28 mouse cellular contexts compared by ENCODE assay signal in the genomic region with DNA sequence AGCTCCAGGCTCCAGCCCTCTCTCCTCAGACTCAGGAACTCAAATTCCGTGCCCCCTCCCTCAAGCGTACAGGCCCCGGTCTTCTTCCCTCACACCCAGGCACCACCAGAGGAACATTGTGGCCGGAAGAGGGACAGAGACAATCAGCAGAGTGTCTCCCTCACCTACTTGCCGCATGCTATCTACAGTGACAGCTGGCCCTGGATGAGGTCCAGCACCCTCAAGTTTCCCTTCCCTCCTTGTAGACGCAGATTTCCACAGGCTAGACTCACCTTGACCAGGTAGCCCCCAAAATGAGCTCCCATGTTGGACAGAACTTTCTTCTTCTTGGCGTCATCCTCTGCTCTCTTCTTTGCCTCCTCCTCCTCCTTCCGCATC. TPM values are rescaled to one million over a fixed set of nuclear protein-coding genes. Genes with fewer than 3 reads are reported as not detected.
DNase-seq lines count a peak whose midpoint lies in the region; ATAC-seq and TF ChIP-seq lines count a peak whose summit lies in the region.
"Had no signal": no experiment of that assay in that cellular context is flagged by ENCODE, and none has a peak within 500 bp of the region (broad histone marks: within the 10 kb centered on the region; RNA-seq: fewer than 3 reads in every experiment).

No protein-coding gene starts in this region.

- H3K36me3 ChIP-seq in heart, embryonic 12.5 days: peaks cover 22% of the 10 kb centered on the region
- H3K36me3 ChIP-seq in megakaryocyte, embryonic 14.5 days (replicated peaks; ENCODE audit: low read length): peaks cover 2% of the 10 kb centered on the region
- H3K36me3 ChIP-seq in midbrain, embryonic 15.5 days (replicated peaks): no peaks in the 10 kb centered on the region
- H3K36me3 ChIP-seq: kidney, embryonic 15.5 days; limb, embryonic 10.5 days; limb, embryonic 15.5 days; midbrain, embryonic 10.5 days; neural tube, embryonic 13.5 days had no signal

- WGBS in heart, embryonic 12.5 days: 69% methylated on average over 8 of the region's 8 CpGs
- 43% methylated on average over 8 of the region's 8 CpGs for WGBS in bone marrow, adult 2 months
- WGBS in midbrain, embryonic 15.5 days: 92% methylated on average over 8 of the region's 8 CpGs

- no peak for TF ChIP-seq CTCF in bone marrow, adult 2 months (IDR thresholded peaks at IDR 0.05; ENCODE audit: control insufficient read depth, insufficient read depth, low read length)

- no peaks in the 10 kb centered on the region for H3K9me3 ChIP-seq in heart, embryonic 12.5 days (replicated peaks)
- H3K9me3 ChIP-seq in megakaryocyte, embryonic 14.5 days: no peaks in the 10 kb centered on the region
- no peaks in the 10 kb centered on the region for H3K9me3 ChIP-seq in midbrain, embryonic 15.5 days
- H3K9me3 ChIP-seq: kidney, embryonic 15.5 days; limb, embryonic 10.5 days; limb, embryonic 15.5 days; midbrain, embryonic 10.5 days; neural tube, embryonic 13.5 days had no signal

- H3K4me1 ChIP-seq in heart, embryonic 12.5 days (replicated peaks): peaks cover 58% of the 10 kb centered on the region
- peaks cover 80% of the 10 kb centered on the region for H3K4me1 ChIP-seq in megakaryocyte, embryonic 14.5 days
- peaks cover 11% of the 10 kb centered on the region for H3K4me1 ChIP-seq in bone marrow, adult 2 months (ENCODE audit: control insufficient read depth, insufficient read depth, low read length)
- no peaks in the 10 kb centered on the region for H3K4me1 ChIP-seq in midbrain, embryonic 15.5 days
- H3K4me1 ChIP-seq: neural tube, embryonic 13.5 days had no signal

- 0 out of 2 replicates have a peak overlapping the region, but pooled peaks have one; percentile 17 for H3K9ac ChIP-seq in heart, embryonic 12.5 days
- no peak overlapping the region for H3K9ac ChIP-seq in midbrain, embryonic 15.5 days
- H3K9ac ChIP-seq: kidney, embryonic 15.5 days; limb, embryonic 15.5 days; neural tube, embryonic 13.5 days had no signal

- peak overlapping the region; percentile 61 for H3K4me2 ChIP-seq in heart, embryonic 12.5 days
- no peak overlapping the region for H3K4me2 ChIP-seq in midbrain, embryonic 15.5 days
- H3K4me2 ChIP-seq: neural tube, embryonic 13.5 days had no signal

- H3K27ac ChIP-seq in heart, embryonic 12.5 days (ENCODE audit: poor library complexity, severe bottlenecking): no peak overlapping the region
- peak overlapping the region; percentile 14; the same call in 1 of the 2 replicates for H3K27ac ChIP-seq in bone marrow, adult 2 months (ENCODE audit: control insufficient read depth, insufficient read depth, low read depth, low read length, poor library complexity)
- H3K27ac ChIP-seq in midbrain, embryonic 15.5 days: no peak overlapping the region
- H3K27ac ChIP-seq: kidney, embryonic 15.5 days; limb, embryonic 10.5 days; limb, embryonic 15.5 days; midbrain, embryonic 10.5 days; neural tube, embryonic 13.5 days had no signal

- no peak for DNase-seq in heart, postnatal 4 days
- no peak for DNase-seq in c-Kit-positive CD71-positive TER-119-positive erythroid progenitor cells, embryonic 14.5 days (ENCODE audit: low spot score)
- DNase-seq: adrenal gland, postnatal 25 days; cerebellum, adult 2 months; cerebellum, postnatal 25 days; gastrocnemius, postnatal 14 days; heart, adult 11 months; heart, postnatal 10 days; kidney, adult 18-20 months; kidney, postnatal 25 days; layer of hippocampus, postnatal 36 days; lung, postnatal 36 days; retina, postnatal 1 day; right cerebral cortex, postnatal 14 days had no signal

- no peak overlapping the region for H3K4me3 ChIP-seq in heart, embryonic 12.5 days
- H3K4me3 ChIP-seq in megakaryocyte, embryonic 14.5 days (replicated peaks): peak overlapping the region; percentile 73
- H3K4me3 ChIP-seq in bone marrow, adult 2 months (replicated peaks; ENCODE audit: control insufficient read depth, low read depth, low read length): peak overlapping the region; percentile 22
- no peak overlapping the region for H3K4me3 ChIP-seq in midbrain, embryonic 15.5 days
- H3K4me3 ChIP-seq: limb, embryonic 10.5 days; midbrain, embryonic 10.5 days; neural tube, embryonic 13.5 days had no signal

- no peaks in the 10 kb centered on the region for H3K27me3 ChIP-seq in heart, embryonic 12.5 days (replicated peaks)
- H3K27me3 ChIP-seq in megakaryocyte, embryonic 14.5 days (replicated peaks): no peaks in the 10 kb centered on the region
- H3K27me3 ChIP-seq in midbrain, embryonic 15.5 days (replicated peaks): no peaks in the 10 kb centered on the region
- H3K27me3 ChIP-seq: kidney, embryonic 15.5 days; limb, embryonic 15.5 days; neural tube, embryonic 13.5 days had no signal

- no peak for TF ChIP-seq POLR2A in bone marrow, adult 2 months (IDR thresholded peaks at IDR 0.05; ENCODE audit: borderline replicate concordance, control insufficient read depth, low read depth, low read length)

- no peak for ATAC-seq in heart, embryonic 12.5 days (ENCODE audit: insufficient number of reproducible peaks, low FRiP score)
- no peak for ATAC-seq in megakaryocyte, adult 5-6 weeks (ENCODE audit: poor library complexity, severe bottlenecking)
- peak; percentile 33; the same call in 1 of the 2 replicates for ATAC-seq in megakaryocyte-erythroid progenitor cell, adult 5-6 weeks (replicated peaks; ENCODE audit: low FRiP score, low TSS enrichment, poor library complexity, severe bottlenecking)
- ATAC-seq in midbrain, embryonic 15.5 days (replicated peaks): no peak
- ATAC-seq: forebrain, embryonic 14.5 days; hindbrain, embryonic 16.5 days; midbrain, embryonic 16.5 days had no signal

RNA-seq across cellular contexts. Expression of a gene that starts 7.2 kb away (rescaled TPM):
- polyA plus RNA-seq in heart, embryonic 12.5 days (2016; fragmentation: Nextera tagmentation; extraction: Ambion mirVana): 50.2 and 53.9 TPM in 2 replicates
- 10 to 100 TPM; 89.8 to 92.3 TPM for total RNA-seq in heart, postnatal 4 days (2021)
- polyA plus RNA-seq in megakaryocyte, embryonic 14.5 days (2012; ENCODE audit: insufficient read depth, low replicate concordance): 267 and 1,249 TPM in 2 replicates
- 106 and 134 TPM in 2 replicates for total RNA-seq in megakaryocyte, adult 5-6 weeks (2015)
- 146 and 169 TPM in 2 replicates for total RNA-seq in megakaryocyte, adult 5-6 weeks (2017)
- 163 and 340 TPM in 2 replicates for polyA plus RNA-seq in bone marrow, adult 2 months (2011; ENCODE audit: insufficient read depth, insufficient read length, low replicate concordance, missing spikeins)
- total RNA-seq in megakaryocyte-erythroid progenitor cell, adult 5-6 weeks (2014; fragmentation: Nextera tagmentation): 118 and 125 TPM in 2 replicates
- 85.0 and 96.2 TPM in 2 replicates for total RNA-seq in megakaryocyte-erythroid progenitor cell, adult 5-6 weeks (2017)
- polyA plus RNA-seq in midbrain, embryonic 15.5 days (2015; fragmentation: Nextera tagmentation; extraction: Ambion mirVana): 50.3 and 51.3 TPM in 2 replicates

RNA-seq across cellular contexts. Expression of a gene that starts 7.5 kb away (rescaled TPM):
- polyA plus RNA-seq in heart, embryonic 12.5 days (2016; fragmentation: Nextera tagmentation; extraction: Ambion mirVana): 543 and 550 TPM in 2 replicates
- 10 to 100 TPM; 48.7 to 59.0 TPM for total RNA-seq in heart, postnatal 4 days (2021)
- polyA plus RNA-seq in megakaryocyte, embryonic 14.5 days (2012; ENCODE audit: insufficient read depth, low replicate concordance): 38.2 TPM in 1 of 2 replicates, not detected in the other
- total RNA-seq in megakaryocyte, adult 5-6 weeks (2015): 2.6 and 5.8 TPM in 2 replicates
- 8.6 and 13.4 TPM in 2 replicates for total RNA-seq in megakaryocyte, adult 5-6 weeks (2017)
- polyA plus RNA-seq in bone marrow, adult 2 months (2011; ENCODE audit: insufficient read depth, insufficient read length, low replicate concordance, missing spikeins): 7.4 and 30.5 TPM in 2 replicates
- total RNA-seq in megakaryocyte-erythroid progenitor cell, adult 5-6 weeks (2014; fragmentation: Nextera tagmentation): 1.4 TPM in 1 of 2 replicates, not detected in the other
- 0.95 and 3.0 TPM in 2 replicates for total RNA-seq in megakaryocyte-erythroid progenitor cell, adult 5-6 weeks (2017)
- 4.1 and 4.3 TPM in 2 replicates for polyA plus RNA-seq in midbrain, embryonic 15.5 days (2015; fragmentation: Nextera tagmentation; extraction: Ambion mirVana)

RNA-seq across cellular contexts. Expression of a gene that starts 15.3 kb away (rescaled TPM):
- 1,739 and 1,749 TPM in 2 replicates for polyA plus RNA-seq in heart, embryonic 12.5 days (2016; fragmentation: Nextera tagmentation; extraction: Ambion mirVana)
- 1,000 to 10,000 TPM; 4,693 to 5,168 TPM for total RNA-seq in heart, postnatal 4 days (2021)
- 3.9 TPM in 1 of 2 replicates, not detected in the other for polyA plus RNA-seq in megakaryocyte, embryonic 14.5 days (2012; ENCODE audit: insufficient read depth, low replicate concordance)
- 5.1 and 8.8 TPM in 2 replicates for total RNA-seq in megakaryocyte, adult 5-6 weeks (2015)
- total RNA-seq in megakaryocyte, adult 5-6 weeks (2017): 1.7 TPM in 1 of 2 replicates, not detected in the other
- polyA plus RNA-seq in bone marrow, adult 2 months (2011; ENCODE audit: insufficient read depth, insufficient read length, low replicate concordance, missing spikeins): 4.9 and 25.9 TPM in 2 replicates
- 2.1 and 10.2 TPM in 2 replicates for total RNA-seq in megakaryocyte-erythroid progenitor cell, adult 5-6 weeks (2014; fragmentation: Nextera tagmentation)
- 2.4 TPM in 1 of 2 replicates, not detected in the other for total RNA-seq in megakaryocyte-erythroid progenitor cell, adult 5-6 weeks (2017)
- polyA plus RNA-seq in midbrain, embryonic 15.5 days (2015; fragmentation: Nextera tagmentation; extraction: Ambion mirVana): 1.4 and 3.5 TPM in 2 replicates

RNA-seq across cellular contexts. Expression of a gene that starts 23.5 kb away (rescaled TPM):
- 0.54 and 0.83 TPM in 2 replicates for polyA plus RNA-seq in heart, embryonic 12.5 days (2016; fragmentation: Nextera tagmentation; extraction: Ambion mirVana)
- under 1 TPM; 0.41 to 0.57 TPM for total RNA-seq in heart, postnatal 4 days (2021)
- 1.3 and 5.0 TPM in 2 replicates for polyA plus RNA-seq in megakaryocyte, embryonic 14.5 days (2012; ENCODE audit: insufficient read depth, low replicate concordance)
- total RNA-seq in megakaryocyte, adult 5-6 weeks (2015): 1.3 TPM in 2 replicates
- 1.0 TPM in 2 replicates for total RNA-seq in megakaryocyte, adult 5-6 weeks (2017)
- 1.2 and 2.2 TPM in 2 replicates for polyA plus RNA-seq in bone marrow, adult 2 months (2011; ENCODE audit: insufficient read depth, insufficient read length, low replicate concordance, missing spikeins)
- total RNA-seq in megakaryocyte-erythroid progenitor cell, adult 5-6 weeks (2014; fragmentation: Nextera tagmentation): 1.6 and 2.8 TPM in 2 replicates
- 0.23 TPM in 1 of 2 replicates, not detected in the other for total RNA-seq in megakaryocyte-erythroid progenitor cell, adult 5-6 weeks (2017)
- 2.3 and 2.8 TPM in 2 replicates for polyA plus RNA-seq in midbrain, embryonic 15.5 days (2015; fragmentation: Nextera tagmentation; extraction: Ambion mirVana)

RNA-seq across cellular contexts. Expression of a gene that starts 38.6 kb away (rescaled TPM):
- 1.4 and 1.6 TPM in 2 replicates for polyA plus RNA-seq in heart, embryonic 12.5 days (2016; fragmentation: Nextera tagmentation; extraction: Ambion mirVana)
- total RNA-seq in heart, postnatal 4 days (2021): 1 to 10 TPM; 1.1 to 1.5 TPM
- polyA plus RNA-seq in megakaryocyte, embryonic 14.5 days (2012; ENCODE audit: insufficient read depth, low replicate concordance): 2.6 TPM in 1 of 2 replicates, not detected in the other
- not detected in 2 replicates for total RNA-seq in megakaryocyte, adult 5-6 weeks (2015)
- total RNA-seq in megakaryocyte, adult 5-6 weeks (2017): not detected in 2 replicates
- polyA plus RNA-seq in bone marrow, adult 2 months (2011; ENCODE audit: insufficient read depth, insufficient read length, low replicate concordance, missing spikeins): 0.74 TPM in 1 of 2 replicates, not detected in the other
- total RNA-seq in megakaryocyte-erythroid progenitor cell, adult 5-6 weeks (2014; fragmentation: Nextera tagmentation): 0.42 TPM in 1 of 2 replicates, not detected in the other
- not detected in 2 replicates for total RNA-seq in megakaryocyte-erythroid progenitor cell, adult 5-6 weeks (2017)
- 155 and 162 TPM in 2 replicates for polyA plus RNA-seq in midbrain, embryonic 15.5 days (2015; fragmentation: Nextera tagmentation; extraction: Ambion mirVana)

Comparison
In these comparisons a context has a peak if more than half of its experiments do, and no peak if none do; other contexts are left out.
1. H3K4me3 ChIP-seq: peak in megakaryocyte, embryonic 14.5 days (single experiment) and bone marrow, adult 2 months (single experiment); none in heart, embryonic 12.5 days (single experiment) and midbrain, embryonic 15.5 days (single experiment).
2. RNA of a gene that starts 7.5 kb away (polyA plus RNA-seq): 543 to 550 TPM in heart, embryonic 12.5 days; 38.2 TPM in megakaryocyte, embryonic 14.5 days, 7.4 to 30.5 TPM in bone marrow, adult 2 months and 4.1 to 4.3 TPM in midbrain, embryonic 15.5 days; every median in the first group is over 10 times any median in the second.
3. RNA of a gene that starts 15.3 kb away (polyA plus RNA-seq): 1,739 to 1,749 TPM in heart, embryonic 12.5 days; 4.9 to 25.9 TPM in bone marrow, adult 2 months, 3.9 TPM in megakaryocyte, embryonic 14.5 days and 1.4 to 3.5 TPM in midbrain, embryonic 15.5 days; every median in the first group is over 10 times any median in the second.